Mouse (Mus musculus): ENCODE results near the gene Mogat2.

Gene Mogat2

DNA sequence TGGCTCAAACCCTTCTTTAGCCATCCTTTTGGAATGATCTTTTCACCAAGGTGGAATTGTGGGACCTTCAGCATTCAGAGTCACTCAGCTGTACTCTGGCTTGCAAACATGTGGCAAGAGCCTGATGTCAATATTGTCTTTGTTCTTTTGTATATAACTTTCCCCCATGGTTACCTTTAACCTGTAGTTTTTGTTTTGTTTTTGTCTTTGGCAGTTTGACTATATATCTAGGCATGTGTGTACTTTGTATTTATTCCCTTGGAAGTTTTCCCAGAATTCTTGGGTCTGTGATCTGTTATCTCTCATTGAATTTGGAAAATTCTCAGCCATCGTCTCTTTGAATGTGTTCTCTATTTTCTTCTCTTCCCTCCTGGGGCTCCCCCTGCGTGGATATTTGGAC lies 43.9 kb downstream of the Mogat2 start:
- DNase-seq (ENCODE audit: low read depth, low spot score), result no peak

DNA sequence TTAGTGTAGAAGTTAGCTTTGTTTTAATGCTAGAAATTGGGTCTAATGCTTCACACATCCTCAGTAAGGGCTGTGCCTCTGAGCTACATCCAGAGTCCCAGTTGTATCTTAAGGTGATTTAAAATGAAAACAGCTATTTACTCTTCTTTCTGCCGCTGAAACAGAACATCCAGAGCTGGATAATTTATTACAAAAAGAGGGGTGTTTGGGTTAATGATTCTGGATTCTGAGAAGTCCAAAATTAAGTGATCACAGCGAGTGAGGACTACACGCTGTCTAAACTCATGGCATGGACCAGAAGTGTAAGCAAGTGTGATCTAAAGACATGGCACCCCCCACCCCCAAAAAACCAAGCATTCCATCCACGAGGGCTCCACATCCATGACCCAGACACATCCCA lies 44.5 kb downstream of the Mogat2 start:
- DNase-seq (ENCODE audit: low read depth, low spot score), result no peak

DNA sequence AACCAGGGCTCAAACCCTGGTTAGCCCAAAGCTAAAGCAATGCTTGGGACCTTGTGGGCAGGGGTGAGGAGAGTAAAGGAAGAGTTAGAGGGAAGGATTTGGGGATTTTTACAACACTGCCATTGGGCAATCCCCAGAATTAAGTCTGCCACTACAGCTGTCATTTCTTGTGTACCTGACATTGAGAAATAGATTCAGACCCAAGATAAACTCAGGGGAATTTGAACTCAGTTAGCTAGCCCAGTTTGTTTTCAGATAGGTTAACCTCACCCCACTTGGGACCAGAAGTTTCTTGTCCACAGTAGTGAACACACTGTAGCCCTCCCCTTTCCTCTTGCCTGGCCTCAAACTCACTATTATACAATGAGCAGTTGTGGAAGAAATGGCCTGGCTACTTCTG lies 47.0 kb downstream of the Mogat2 start:
- no peak for DNase-seq (ENCODE audit: low read depth, low spot score)

DNA sequence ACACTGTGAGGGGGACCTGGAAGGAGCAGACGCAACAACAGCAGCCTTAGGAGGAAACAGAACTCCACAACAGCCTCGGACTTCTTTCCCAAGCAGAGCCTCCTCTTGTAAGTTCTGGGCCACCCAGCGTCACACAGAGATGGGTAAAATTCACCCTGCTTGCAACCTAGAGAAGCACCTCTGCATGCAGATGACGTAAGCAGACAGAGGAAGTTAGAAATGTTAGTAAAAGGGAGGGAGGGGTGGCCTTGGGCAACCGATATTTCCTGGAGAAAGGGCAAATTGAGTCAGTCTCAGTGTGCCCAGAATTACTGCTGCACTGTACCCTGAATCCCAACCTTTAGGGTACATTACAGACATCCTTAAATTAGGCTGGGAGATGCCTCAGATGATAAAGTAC lies 48.5 kb downstream of the Mogat2 start:
- no peak for DNase-seq (ENCODE audit: low read depth, low spot score)

DNA sequence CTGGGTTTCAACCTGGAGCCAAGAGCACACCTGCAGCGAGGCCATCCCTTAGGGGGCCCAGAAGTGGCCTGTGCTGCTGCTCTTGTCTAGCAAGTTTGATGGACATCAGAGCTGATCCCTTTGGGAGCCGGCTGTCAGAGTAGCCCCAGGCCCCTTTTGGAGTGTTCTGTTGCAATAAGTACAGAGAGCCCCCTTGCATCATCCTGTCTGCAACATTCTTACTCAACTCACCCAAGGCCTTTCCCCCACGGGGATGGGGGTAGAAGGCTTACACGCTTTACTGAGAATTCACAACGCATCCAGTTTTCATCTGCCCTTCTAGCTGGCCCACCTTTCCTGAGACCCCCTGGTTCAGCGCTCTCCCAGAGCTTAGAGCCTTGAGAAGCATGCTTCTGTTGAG lies 49.8 kb downstream of the Mogat2 start:
- DNase-seq (ENCODE audit: low read depth, low spot score), result no peak

DNA sequence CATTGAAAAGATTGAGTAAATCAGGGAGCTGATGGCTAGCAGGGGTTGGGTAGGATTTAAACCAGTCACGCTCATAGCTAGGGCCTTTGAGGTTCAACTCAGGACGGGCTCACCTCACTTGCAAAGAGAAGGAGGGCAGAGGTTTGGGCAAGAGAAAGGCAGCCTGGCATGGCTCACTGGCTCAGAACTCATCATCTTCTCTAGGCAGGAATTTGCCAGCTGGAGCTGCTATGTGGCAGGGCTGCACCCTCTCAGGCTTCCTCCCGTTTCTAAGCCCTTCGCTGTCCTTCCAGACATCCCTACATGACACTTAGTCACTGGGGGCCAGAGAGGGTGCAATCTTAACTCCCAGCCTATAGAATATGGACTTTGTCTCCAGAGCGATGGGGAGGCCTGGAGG lies 51.0 kb downstream of the Mogat2 start:
- no peak for DNase-seq (ENCODE audit: low read depth, low spot score)

DNA sequence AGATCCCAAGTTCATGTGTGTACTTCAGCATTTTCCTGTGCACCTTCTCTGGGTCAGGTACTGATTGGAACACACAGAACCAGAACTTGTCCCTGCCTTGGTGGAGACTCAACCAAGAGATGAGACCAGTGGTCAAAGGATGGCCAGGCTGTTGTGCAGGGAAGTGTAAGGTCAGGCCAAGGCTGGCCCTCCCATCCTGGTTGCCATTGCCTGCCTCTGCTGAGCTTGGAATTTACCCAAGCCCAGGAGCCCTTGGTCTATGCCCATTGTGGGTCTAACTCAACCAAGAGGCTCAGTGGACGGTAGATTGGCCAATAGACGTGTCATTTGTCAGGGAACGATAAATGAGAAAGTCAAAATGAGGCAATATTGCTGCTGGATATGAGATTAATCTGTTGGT lies 53.0 kb downstream of the Mogat2 start:
- no peak for DNase-seq (ENCODE audit: low read depth, low spot score)

DNA sequence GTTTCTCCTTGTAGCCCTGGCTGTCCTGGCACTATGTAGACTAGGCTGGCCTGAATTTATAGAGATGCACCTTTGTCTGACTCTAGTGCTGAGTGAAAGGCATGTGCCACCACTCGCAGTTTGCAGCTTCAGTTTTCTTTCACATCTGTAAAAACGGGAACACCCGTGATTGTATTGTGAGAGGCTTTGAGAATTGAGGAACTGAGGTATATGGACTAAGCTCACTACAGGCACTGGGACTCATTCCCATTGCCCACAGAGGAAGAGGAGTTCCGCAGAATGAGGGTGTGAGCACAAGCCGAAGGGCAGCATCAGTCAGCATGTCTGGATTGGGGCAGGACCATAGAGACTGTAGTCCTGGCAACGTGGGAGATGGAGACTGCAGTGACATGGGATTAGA lies 54.7 kb downstream of the Mogat2 start:
- no peak for DNase-seq (ENCODE audit: low read depth, low spot score)

DNA sequence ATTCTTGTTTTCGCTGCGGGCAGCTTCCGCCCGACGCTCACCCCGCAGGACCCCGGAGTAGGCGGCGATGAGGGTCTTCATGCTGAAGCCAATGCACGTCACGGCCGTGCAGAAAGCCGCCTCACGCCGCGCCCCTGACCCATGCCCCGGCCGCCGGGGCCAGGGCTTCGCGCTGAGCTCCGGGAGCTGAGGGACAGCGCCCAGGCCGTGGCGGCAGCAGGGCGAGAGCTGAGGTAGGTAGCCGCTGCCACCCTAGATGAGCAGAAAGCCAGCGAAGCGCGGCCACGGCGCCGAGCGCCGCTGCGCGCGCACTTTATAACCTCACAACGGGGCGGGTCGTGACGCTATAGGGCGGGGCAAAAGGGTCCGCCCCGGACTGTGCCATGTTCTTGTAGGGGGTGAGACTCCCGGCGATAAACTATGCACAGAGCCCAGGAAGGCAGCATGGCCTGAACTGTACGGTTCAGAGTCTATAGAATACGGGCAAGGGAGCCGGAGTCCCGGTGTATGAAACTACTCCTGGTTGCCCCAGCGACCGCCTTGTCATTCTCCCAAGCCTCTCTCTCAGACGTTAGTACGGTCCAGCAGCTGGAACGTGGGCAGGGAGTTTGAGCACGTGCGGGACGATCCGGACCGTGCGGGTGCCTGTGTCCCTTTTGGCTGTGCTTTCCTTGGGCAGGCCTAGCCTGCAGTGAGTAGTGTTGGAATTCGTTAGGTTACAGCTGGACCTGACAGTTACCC lies 55.8 kb downstream of the Mogat2 start, which contains the start of gene Dgat2:
Dgat2 (minus strand) TSS at position 288 of the 741 bp plus-strand sequence.
- peak; percentile 60 for DNase-seq (ENCODE audit: low read depth, low spot score)

DNA sequence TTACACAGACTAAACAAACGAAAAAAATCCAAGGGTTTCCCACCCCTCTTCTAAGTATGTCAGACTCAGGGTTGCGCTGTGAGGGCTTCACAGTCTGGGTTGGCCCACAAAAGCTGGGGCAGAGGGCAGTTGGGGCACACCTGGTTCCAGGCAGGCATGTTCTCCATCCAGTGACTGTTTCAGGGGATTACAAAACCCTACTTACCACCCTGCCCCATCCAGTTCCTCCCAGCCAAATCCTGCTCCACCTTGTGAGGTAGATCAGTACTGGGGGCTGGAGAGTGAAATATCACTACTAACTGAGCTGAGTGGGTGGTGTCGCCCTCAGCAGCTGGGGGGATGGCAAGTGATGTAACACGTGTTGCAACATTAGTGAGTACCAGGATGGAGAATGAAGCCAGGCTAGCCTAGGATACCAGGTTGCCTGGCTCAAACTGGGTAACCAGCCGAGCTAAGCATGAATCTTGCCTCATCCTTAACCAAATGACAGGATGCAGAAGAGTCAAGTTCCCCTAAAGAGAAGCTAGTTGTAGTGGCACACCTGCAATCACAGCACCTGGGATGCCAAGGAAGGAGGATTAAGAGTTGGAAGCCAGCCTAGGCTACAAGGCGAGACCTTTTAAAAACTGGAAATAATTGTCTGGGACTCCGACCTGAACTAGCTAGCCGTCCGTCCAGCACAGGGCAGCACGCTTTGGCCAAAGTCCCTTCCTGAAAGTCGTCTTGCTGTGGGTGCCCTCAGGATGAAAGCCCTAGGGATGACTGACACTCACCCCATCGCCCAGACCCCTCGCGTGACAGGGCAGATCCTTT lies 56.6 kb downstream of the Mogat2 start:
- no peak for DNase-seq (ENCODE audit: low read depth, low spot score)

DNA sequence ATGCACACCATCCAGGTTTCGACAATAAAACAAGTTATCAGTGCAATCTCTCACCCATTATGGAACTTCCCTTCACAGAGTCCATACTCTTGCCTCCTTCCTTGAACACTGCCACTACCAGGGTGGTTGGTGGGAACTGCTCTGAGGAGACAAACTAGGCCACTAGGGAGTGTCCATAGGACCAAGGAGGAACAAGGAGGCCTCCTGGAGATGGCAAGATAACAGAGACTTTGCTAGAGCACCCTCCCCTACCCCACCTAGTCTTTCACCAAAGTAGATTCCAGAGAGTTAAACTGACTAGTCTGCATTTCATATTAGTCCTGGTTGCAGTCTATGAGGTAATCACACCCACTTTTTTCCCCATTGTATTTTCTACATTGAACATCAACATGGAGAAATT lies 58.3 kb downstream of the Mogat2 start:
- DNase-seq (ENCODE audit: low read depth, low spot score), result no peak

DNA sequence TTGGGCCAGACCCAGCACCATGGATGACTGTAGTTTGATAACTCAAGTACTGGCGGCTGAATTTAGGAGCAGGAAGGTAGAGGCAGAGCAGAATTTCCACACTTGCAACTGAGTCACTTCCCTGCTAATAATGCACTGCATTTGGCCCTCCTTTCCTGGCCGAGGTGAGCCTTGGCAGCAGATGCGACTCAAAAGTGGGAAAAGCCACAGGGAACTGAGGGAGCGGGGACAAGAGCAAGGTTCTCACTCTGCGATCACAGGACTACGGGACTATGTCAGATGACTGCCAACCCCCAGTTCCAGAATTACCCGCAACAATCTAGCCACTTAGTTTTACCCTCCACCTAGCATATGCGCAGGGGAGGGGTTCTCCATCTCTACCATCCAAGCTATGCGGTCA lies 59.1 kb downstream of the Mogat2 start:
- DNase-seq (ENCODE audit: low read depth, low spot score), result no peak

DNA sequence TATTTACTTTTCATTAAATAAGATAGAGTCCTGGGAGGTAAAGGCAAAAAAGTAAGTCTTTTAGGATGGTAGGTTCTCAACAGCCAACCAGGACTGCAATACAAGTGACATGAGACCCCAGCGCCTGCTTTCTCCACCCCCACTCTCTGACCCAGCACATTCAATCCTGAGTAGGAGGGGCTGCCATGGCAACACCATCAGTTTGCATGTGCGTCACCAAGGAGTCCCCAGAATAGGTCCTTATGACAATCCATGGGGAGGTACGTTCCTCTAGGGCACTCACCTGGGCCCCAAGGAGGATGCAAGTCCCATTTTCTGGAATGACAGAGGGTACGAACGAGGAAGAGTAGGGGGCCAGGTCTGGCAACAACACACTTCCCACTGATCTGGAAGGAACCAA lies 61.0 kb downstream of the Mogat2 start:
- no peak for DNase-seq (ENCODE audit: low read depth, low spot score)

DNA sequence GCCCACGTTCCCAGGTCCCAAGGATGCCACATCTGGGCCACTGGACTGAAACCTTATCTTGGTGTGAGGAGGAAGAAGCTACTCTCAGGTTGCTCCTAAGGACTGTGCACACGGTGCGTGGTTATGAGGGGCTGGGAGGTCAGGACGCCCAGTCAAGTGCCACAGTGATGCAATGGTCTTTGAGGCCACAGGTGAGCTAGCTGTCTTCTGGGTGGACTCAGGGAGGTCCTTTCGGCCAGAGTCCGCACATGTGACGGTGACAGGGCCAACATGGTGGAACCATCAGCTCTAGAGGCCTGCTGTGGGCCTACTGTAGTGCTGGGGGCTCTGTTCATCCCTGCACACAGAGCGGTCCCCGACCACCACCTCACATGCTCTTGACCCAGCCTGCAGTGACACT lies 62.8 kb downstream of the Mogat2 start:
- no peak for DNase-seq (ENCODE audit: low read depth, low spot score)

DNA sequence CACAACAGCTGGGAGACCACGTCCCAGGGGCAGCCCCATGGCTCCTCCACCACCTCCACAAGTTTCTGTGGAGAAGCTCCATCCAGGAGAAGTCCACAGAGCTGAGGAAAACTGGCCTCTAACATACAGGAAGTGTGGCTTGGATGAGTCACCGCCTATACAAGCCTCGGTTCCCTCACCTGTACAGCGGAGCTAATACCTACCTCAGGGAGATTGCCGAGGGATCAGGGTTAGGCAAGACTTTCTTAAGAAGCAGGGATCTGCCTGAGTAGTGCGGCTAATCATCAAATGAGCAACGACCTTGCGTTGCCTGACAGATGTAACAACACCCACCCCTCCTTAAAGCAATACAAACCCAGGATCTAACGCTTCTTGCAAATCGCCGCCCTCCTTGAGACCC lies 63.3 kb downstream of the Mogat2 start:
- DNase-seq (ENCODE audit: low read depth, low spot score), result no peak

DNA sequence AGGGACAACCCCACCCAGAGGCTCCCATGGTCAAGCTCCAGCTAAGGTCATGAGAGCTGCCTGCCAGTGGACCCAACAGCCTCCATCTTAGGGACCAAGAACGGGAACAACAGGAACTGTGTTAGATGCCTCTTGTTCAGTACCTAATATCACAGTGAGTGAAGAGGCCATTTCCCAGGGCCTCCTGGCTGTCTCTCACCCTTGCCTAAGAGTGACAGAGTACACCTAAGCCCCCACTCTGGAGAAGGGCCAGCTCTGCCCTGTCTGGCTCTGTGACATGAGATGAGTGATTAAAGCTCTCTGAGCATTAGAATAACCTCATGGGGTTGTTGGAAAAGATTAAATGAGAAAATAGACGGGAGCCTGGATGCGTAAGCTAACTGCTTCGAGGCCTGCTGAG lies 64.4 kb downstream of the Mogat2 start:
- DNase-seq (ENCODE audit: low read depth, low spot score), result no peak

DNA sequence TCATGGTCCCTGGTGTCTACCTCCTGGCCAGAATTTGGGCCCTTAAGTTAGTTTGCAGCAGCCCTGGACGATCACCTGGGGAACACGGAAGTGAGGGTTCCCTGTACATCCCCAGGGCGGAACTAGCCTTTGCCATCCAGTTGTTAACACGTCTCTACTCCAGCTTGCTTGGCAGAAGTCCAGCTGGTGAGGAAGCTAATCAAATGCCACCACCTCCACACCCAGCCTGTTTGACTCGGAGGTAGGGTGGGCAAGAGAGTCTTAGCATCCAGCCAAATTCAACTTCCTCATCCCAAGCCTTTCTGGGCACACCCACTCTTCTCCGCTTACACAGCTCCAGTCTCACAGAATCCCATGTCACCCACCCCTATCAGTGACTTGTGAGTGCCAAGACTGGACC lies 65.5 kb downstream of the Mogat2 start:
- DNase-seq (ENCODE audit: low read depth, low spot score), result no peak

DNA sequence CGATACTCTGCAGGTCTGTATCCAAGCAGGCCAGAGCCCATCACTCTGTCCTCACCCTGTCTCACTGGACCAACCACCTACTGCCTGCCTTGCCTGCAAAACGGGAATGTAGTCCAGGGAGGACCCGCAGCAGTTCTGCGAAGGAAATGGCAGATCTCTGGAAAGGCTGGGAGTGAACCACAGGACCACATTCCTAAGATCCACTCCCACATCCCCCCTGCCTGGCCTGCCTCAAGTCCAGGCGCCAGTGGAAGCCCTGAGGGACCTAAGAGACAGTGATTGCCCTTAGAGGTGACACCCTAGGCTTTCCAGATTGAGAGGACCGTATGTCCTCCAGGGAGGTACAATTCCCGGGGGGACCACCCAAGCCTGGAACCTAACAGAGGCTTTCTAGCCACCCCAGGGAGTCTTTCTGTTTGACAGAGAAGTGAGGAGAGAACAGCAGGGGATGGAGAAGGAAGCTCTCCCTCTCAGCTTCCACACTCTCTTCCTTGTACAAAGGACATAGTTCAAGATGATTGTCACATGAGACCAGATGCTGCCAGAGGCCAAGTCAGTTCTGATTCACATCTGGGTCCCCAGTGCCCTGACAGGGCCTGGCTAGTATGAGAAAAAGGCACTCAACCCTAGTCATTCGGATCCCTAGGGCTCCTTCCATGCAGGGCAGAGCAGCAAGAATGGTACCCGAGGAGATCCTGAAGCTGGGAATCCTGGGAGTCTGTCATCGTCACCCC lies 66.5 kb downstream of the Mogat2 start:
- no peak for DNase-seq (ENCODE audit: low read depth, low spot score)

DNA sequence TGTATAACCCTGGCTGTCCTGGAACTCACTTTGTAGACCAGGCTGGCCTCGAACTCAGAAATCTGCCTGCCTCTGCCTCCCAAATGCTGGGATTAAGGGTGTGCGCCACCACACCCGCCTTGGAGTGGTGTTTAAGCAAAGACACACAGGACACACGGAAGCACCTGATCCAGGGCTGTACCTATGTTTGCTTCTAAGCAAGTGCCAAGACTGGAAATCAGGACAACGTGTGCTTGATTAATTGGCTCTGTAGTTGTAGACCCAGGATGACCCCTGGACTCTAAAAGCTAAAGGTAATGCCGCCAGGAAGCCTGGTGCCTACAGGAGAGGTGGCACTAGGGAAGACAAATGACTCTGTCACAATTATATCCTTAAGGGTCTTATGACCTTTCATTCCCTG lies 67.9 kb downstream of the Mogat2 start:
- DNase-seq (ENCODE audit: low read depth, low spot score), result no peak

DNA sequence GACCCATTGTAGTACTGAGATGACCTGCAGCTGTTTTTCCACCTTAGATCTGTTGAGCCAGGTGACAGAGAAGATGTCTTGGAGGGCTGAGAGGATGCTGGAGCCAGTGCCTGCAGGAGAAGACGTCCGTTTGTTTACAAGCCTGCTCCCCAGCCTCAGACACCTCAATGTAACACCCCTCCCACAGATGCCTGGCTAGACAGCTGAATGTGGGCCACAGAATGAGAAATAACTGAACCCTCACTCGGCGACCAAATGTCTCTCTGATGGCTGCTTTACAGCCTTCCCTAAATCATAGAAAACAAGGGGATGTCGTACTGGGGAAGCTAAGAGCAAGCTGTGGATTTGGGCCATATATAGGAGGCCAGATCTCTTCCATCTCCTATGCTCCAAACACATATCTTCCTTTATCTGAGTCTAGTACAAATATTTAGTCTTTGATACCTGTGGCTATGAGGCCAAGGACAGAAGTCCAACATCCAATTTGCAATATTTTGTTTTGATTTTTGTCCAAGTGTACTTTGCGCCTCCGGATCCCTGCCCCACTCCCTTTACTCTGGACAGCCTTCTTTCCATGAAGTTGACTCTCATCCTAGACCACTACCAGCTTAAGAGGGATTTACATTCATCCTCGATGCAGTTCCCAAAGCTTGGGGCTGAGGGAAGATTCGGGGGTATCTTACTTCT lies 68.6 kb downstream of the Mogat2 start:
- DNase-seq (ENCODE audit: low read depth, low spot score), result no peak

Measured in c-Kit-negative CD71-positive TER-119-positive erythroid progenitor cells, embryonic 14.5 days (primary cell).